In the genomic region with DNA sequence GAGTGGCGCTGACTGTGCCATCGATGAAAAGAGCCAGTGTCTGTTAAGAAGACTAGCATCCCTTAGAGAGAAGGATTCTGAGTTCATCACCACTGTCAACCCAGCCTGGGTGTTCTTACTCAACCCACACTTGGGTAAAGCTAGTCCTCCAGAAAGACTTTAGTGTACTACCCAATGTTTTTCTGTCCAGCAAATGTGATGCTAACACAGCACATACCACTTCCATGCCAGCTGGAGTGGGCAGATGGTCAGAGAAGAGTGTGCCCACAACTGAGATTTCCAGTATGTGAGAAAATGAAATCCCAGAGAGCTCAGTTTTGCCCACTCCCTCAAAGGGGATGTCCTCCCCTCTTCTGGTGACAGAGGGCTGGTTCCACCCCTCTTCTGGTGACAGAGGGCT, we compare ENCODE assay signal across 15 mouse cellular contexts.
DNase-seq lines count a peak whose midpoint lies in the region.
"Had no signal": no experiment of that assay in that cellular context is flagged by ENCODE, and none has a peak within 500 bp of the region (broad histone marks: within the 10 kb centered on the region; RNA-seq: fewer than 3 reads in every experiment).

No protein-coding gene starts in this region.

- peak; percentile 51 to 60 for DNase-seq in cerebellum, postnatal 10 days
- DNase-seq in cerebellum, adult 9-10 months = no peak
- peak; percentile 6 to 17 for DNase-seq in frontal cortex, postnatal 36 days (ENCODE audit: low spot score in 2 of 2)
- DNase-seq in frontal cortex, postnatal 10 days (ENCODE audit: low spot score in 2 of 2) = no peak
- peak; percentile 36 to 60 for DNase-seq in right cerebral cortex, postnatal 10 days (ENCODE audit: low spot score in 2 of 2)
- no peak for DNase-seq in right cerebral cortex, postnatal 25 days
- DNase-seq in layer of hippocampus, adult 9-11 months = no peak
- no peak for DNase-seq in adrenal gland, adult 8-10 months
- DNase-seq: adrenal gland, postnatal 10 days; adrenal gland, postnatal 36 days; cerebellum, adult 11 months; cerebellum, adult 2 months; gastrocnemius, adult 2 months; gastrocnemius, postnatal 14 days; heart, adult 11 months had no signal

Comparison
In these comparisons a context has a peak if more than half of its experiments do, and no peak if none do; other contexts are left out.
1. DNase-seq: peak in cerebellum, postnatal 10 days (2 of 2), frontal cortex, postnatal 36 days (2 of 2) and right cerebral cortex, postnatal 10 days (2 of 2); none in cerebellum, adult 9-10 months (single experiment), frontal cortex, postnatal 10 days (0 of 2), right cerebral cortex, postnatal 25 days (single experiment), layer of hippocampus, adult 9-11 months (single experiment) and adrenal gland, adult 8-10 months (single experiment).